Mouse (Mus musculus) liver, postnatal 0 days (tissue): ENCODE measurements around the gene Myo15b. TPM values are rescaled to one million over a fixed set of nuclear protein-coding genes. Genes with fewer than 3 reads are reported as not detected.
A peak's percentile ranks its signal among the peaks of the same experiment; 100 is the strongest.

Source experiments
- ATAC-seq: fragments of 200-750 bp; cut with Nextera tagmentation; 2 replicates; pipeline ENCODE4 v1.8.0; 2017; ENCODE audit warnings: mild to moderate bottlenecking, moderate library complexity
- DNase-seq: peaks from one replicate; pipeline ENCODE4 v3.0.0-alpha.2; 2016
- H3K27ac ChIP-seq: fragments of 300-500 bp; sonication (generic); 2 replicates; pipeline ENCODE4 v1.5.1; 2014; ENCODE audit warnings: antibody characterized with exemption, moderate library complexity, mild to moderate bottlenecking, low read depth
- H3K27me3 ChIP-seq: fragments of 300-500 bp; sonication (generic); 2 replicates; pipeline ENCODE4 v1.6.1; 2014; ENCODE audit warnings: low read length, control low read depth, mixed read lengths; ENCODE audit not compliant: insufficient read depth
- H3K36me3 ChIP-seq: fragments of 300-500 bp; sonication (generic); replicated peaks from 2 replicates; pipeline ENCODE4 v1.6.1; 2014; ENCODE audit warnings: mild to moderate bottlenecking, control low read depth, low read length, moderate library complexity, mixed read lengths; ENCODE audit not compliant: insufficient read depth
- H3K4me1 ChIP-seq: fragments of 300-500 bp; sonication (generic); 2 replicates; pipeline ENCODE4 v1.6.1; 2014; ENCODE audit warnings: antibody characterized with exemption, mild to moderate bottlenecking, control low read depth; ENCODE audit not compliant: insufficient read depth
- H3K4me2 ChIP-seq: fragments of 300-500 bp; sonication (generic); 2 replicates; pipeline ENCODE4 v1.6.1; 2014; ENCODE audit warnings: low read depth, mild to moderate bottlenecking, low read length, moderate library complexity, mixed read lengths
- H3K4me3 ChIP-seq: fragments of 300-500 bp; sonication (generic); 2 replicates; pipeline ENCODE4 v1.5.1; 2014; ENCODE audit warnings: low read depth, low read length
- H3K9ac ChIP-seq: fragments of 300-500 bp; sonication (generic); replicated peaks from 2 replicates; pipeline ENCODE4 v1.6.1; 2014; ENCODE audit warnings: mild to moderate bottlenecking, moderate library complexity
- H3K9me3 ChIP-seq: fragments of 300-500 bp; sonication (generic); 2 replicates; pipeline ENCODE4 v1.6.1; 2016; ENCODE audit warnings: mild to moderate bottlenecking, control low read depth, low read length, mixed read lengths
- CTCF ChIP-seq: sonication (generic); IDR thresholded peaks from 2 replicates; pipeline ENCODE4 v1.5.1; 2016; ENCODE audit warnings: antibody characterized with exemption, low read depth
- EP300 ChIP-seq: IDR thresholded peaks from 2 replicates; pipeline ENCODE4 v1.6.1; 2016; ENCODE audit warnings: antibody characterized with exemption, low read depth, mild to moderate bottlenecking
- WGBS: fragments of 180-500 bp; shearing (Covaris S2); extraction: QIAGEN DNeasy Blood & Tissue Kit; methylation state at CpG from one replicate; pipeline ENCODE4 v1.1.7; 2014; ENCODE audit not compliant: insufficient replicate concordance; 5-methylcytosine and 5-hydroxymethylcytosine counted together
- polyA plus RNA-seq: library from polyadenylated mRNA; unstranded; fragments of >200 nt; fragmentation: Nextera tagmentation; extraction: Ambion mirVana; gene quantifications from 2 replicates; pipeline ENCODE4 v1.2.1, GENCODE M21; 2015

The Myo15b gene
- 2.4 and 2.7 TPM in 2 replicates for polyA plus RNA-seq

- H3K27me3 ChIP-seq, result peaks cover 35% of the 10 kb centered on the region
- H3K4me1 ChIP-seq, result peaks cover 13% of the 10 kb centered on the region
- peak within 1 kb of the TSS; percentile 34 for H3K4me3 ChIP-seq
- no peak within 1 kb of the TSS for H3K27ac ChIP-seq
- WGBS, result 13% methylated on average over 27 of the region's 27 CpGs
- H3K9ac ChIP-seq, result peak within 1 kb of the TSS; percentile 46
- H3K36me3 ChIP-seq, result peaks cover 9% of the 10 kb centered on the region
- ATAC-seq (no peak), DNase-seq (no peak)
- H3K4me2 ChIP-seq, result peak within 1 kb of the TSS; percentile 65
- TF ChIP-seq CTCF, result no peak
- no peak for TF ChIP-seq EP300
- H3K9me3 ChIP-seq, result no peaks in the 10 kb centered on the region
Observed at GRCm38 (mm10) chr11:115858354-115858753, at the start of gene Myo15b. Gene Myo15b, plus strand, starts transcription at chr11:115858406.

DNA sequence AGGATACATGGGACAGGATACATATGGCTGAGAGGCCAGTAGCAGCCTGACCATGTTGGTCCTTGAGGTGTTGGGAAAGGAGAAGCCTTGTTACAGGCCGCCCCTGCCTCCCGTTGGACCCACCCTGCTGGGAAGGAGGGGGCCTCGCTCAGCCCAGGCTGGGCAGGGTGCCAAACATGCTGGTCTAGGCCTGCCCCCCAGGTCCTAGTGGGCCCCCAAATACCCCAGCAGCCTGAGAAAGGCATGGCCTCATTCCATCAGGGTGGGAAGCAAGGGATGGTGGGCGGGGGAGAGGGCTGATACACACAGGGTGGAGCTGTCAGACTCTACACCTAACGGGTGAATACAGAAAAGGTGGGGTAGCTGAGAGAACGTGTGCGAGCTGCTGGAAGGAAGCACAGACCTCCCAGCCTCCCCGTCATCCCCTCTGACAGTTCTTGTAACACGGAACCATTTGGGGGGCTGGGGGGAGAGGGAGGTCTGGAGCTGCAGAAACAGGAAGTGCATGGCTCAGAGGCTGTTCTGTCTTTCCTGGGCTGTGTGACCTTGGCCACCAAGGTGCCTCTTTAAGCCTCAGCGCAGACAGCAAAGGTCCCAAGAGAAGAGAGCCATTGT lies 49.4 kb upstream of the Myo15b start:
- H3K4me1 ChIP-seq, result peaks cover 38% of the 10 kb centered on the region
- ATAC-seq (no peak), DNase-seq (no peak)
- no peaks in the 10 kb centered on the region for H3K9me3 ChIP-seq
- H3K4me2 ChIP-seq, result peak overlapping the region; percentile 23; the same call in 1 of the 2 replicates
- TF ChIP-seq EP300 (no peak), CTCF (no peak)
- H3K36me3 ChIP-seq, result peaks cover 5% of the 10 kb centered on the region; the same call in 1 of the 2 replicates
- 41% methylated on average over 10 of the region's 10 CpGs for WGBS
- peak overlapping the region; percentile 16; the same call in 1 of the 2 replicates for H3K27ac ChIP-seq
- no peaks in the 10 kb centered on the region for H3K27me3 ChIP-seq
- H3K4me3 ChIP-seq, result no peak overlapping the region
- H3K9ac ChIP-seq, result peak overlapping the region; percentile 34; the same call in 1 of the 2 replicates

GRCm38 (mm10) chr11:115809311-115809781 lies 48.9 kb upstream of the Myo15b start:
- WGBS, result 61% methylated on average over 8 of the region's 8 CpGs
- Histone ChIP-seq H3K9ac (peak overlapping the region; percentile 34; the same call in 1 of the 2 replicates), H3K9me3 (no peaks in the 10 kb centered on the region), H3K4me2 (peak overlapping the region; percentile 62; the same call in 1 of the 2 replicates), H3K4me3 (no peak overlapping the region), H3K4me1 (peaks cover 42% of the 10 kb centered on the region), H3K27me3 (no peaks in the 10 kb centered on the region), H3K36me3 (peaks cover 5% of the 10 kb centered on the region; the same call in 1 of the 2 replicates), H3K27ac (peak overlapping the region; percentile 82)
- DNase-seq, result peak; percentile 46
- TF ChIP-seq EP300 (no peak), CTCF (0 out of 2 replicates have a peak, but pooled peaks have one; percentile 8)
- ATAC-seq, result no peak

- Histone ChIP-seq H3K4me2 (peak overlapping the region; percentile 62), H3K27me3 (no peaks in the 10 kb centered on the region), H3K4me1 (peaks cover 47% of the 10 kb centered on the region), H3K4me3 (peak overlapping the region; percentile 15; the same call in 1 of the 2 replicates), H3K36me3 (no peaks in the 10 kb centered on the region; the same call in 1 of the 2 replicates), H3K27ac (peak overlapping the region; percentile 82), H3K9ac (peak overlapping the region; percentile 54), H3K9me3 (no peaks in the 10 kb centered on the region)
- WGBS, result 61% methylated on average over 14 of the region's 14 CpGs
- no peak for TF ChIP-seq EP300
- no peak for TF ChIP-seq CTCF
- peak; percentile 25; the same call in 1 of the 2 replicates for ATAC-seq
- peak; percentile 81 for DNase-seq
Observed at GRCm38 (mm10) chr11:115810377-115810776, 47.8 kb upstream of the Myo15b start.

DNA sequence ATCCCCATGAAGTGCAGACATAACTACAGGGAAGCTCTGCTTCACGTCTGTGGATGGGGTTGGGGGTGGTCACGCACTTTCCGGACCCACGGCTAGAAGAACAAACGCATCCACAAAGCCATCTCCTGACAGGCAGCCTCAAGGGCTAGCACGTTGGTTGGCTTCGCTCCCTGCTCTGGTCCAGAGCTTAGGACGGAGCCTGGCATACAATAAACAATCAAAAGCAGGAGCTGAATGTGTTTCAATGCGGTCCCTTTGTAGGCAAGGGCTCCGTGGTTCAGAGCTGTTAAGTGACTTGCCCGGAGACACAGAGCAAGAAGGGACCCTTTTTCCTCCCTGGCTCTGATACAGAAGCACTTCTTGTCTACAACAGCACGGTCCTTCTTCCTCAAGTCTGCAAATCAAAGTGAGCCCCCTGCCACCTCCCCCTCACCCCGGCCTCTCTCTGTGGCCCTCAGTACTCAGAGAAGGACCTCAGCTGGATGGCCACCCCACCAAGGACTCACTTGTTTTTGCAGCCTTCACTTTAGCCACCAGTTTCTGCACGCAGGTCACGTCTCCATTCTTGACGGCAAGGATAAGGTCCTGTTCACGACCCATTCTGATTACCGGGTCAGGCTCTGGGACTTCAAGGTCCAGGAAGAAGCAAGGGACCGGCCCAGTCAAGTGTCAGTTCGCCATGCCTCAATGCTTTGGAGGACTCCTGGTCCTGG lies 46.7 kb upstream of the Myo15b start:
- TF ChIP-seq CTCF, result no peak
- TF ChIP-seq EP300, result no peak
- DNase-seq, result no peak
- Histone ChIP-seq H3K4me2 (peak overlapping the region; percentile 96), H3K27ac (no peak overlapping the region), H3K36me3 (no peaks in the 10 kb centered on the region), H3K4me3 (peak overlapping the region; percentile 24; the same call in 1 of the 2 replicates), H3K4me1 (peaks cover 50% of the 10 kb centered on the region), H3K27me3 (no peaks in the 10 kb centered on the region), H3K9me3 (no peaks in the 10 kb centered on the region), H3K9ac (no peak overlapping the region)
- ATAC-seq, result no peak
- 82% methylated on average over 20 of the region's 20 CpGs for WGBS

DNA sequence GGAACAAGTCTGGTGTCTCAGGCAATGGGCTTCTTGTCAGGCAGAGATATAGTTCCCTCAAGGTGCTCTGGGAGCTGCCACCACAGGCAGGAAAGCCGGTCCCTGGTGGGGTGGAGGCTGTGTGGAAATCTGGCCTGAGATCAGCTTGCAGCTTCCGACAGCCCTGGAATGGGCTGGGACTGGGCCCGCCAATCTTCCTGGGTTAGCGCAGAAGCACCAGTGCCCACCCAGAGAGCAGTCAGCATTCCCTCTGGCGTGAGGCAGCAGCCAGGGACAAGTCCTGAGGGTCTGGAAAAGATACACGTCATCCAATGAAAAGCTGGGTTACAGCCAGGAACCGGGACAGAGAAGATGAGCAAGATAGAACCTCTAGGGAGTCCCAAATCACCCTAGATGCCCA lies 46.1 kb upstream of the Myo15b start:
- TF ChIP-seq CTCF (no peak), EP300 (no peak)
- Histone ChIP-seq H3K4me3 (peak overlapping the region; percentile 91), H3K27ac (no peak overlapping the region), H3K27me3 (no peaks in the 10 kb centered on the region), H3K9me3 (no peaks in the 10 kb centered on the region), H3K4me1 (peaks cover 50% of the 10 kb centered on the region), H3K9ac (peak overlapping the region; percentile 82), H3K36me3 (no peaks in the 10 kb centered on the region), H3K4me2 (peak overlapping the region; percentile 96)
- 70% methylated on average over 7 of the region's 7 CpGs for WGBS
- ATAC-seq (no peak), DNase-seq (no peak)
